Mouse (Mus musculus) T-helper 1 cell (primary cell): ENCODE results near the gene Ecm2.

Source experiments
- in situ Hi-C: fragments of 300-600 bp; cut with MboI, MseI; formaldehyde crosslinking; loops from one replicate; pipeline ENCODE4 v1.15.1; 2025; ENCODE audit warnings: high pct_unique_total_duplicates

The Ecm2 gene

DNA sequence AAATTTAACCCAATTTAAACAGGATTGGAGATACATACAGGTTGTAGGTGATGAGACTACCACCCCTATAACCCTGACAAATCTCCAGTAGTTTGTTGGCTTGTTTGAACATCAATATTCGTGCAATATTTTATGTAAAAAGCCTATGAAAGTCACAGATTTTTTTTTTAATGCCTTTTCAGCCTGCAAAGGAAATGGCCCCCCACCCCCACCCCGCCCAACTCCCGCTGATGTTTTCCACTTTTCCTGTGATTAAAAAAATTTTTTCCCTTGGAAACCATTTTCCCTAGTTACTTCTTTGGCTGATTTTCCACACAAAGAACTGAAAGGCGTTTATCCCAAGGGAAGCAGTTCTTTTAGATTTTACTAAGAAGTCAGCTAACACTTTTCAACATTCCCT, at the start of gene Ecm2:
Gene Ecm2, plus strand, starts transcription at position 301 of the 400 bp plus-strand sequence.
- in situ Hi-C loops = no loop called here

- in situ Hi-C loops = loop anchor here (10.0 kb wide), 1 partner anchor 185 kb away; no protein-coding TSS in a partner anchor
Measured at GRCm38 (mm10) chr13:49460276-49460675, 44.3 kb upstream of the Ecm2 start.

DNA sequence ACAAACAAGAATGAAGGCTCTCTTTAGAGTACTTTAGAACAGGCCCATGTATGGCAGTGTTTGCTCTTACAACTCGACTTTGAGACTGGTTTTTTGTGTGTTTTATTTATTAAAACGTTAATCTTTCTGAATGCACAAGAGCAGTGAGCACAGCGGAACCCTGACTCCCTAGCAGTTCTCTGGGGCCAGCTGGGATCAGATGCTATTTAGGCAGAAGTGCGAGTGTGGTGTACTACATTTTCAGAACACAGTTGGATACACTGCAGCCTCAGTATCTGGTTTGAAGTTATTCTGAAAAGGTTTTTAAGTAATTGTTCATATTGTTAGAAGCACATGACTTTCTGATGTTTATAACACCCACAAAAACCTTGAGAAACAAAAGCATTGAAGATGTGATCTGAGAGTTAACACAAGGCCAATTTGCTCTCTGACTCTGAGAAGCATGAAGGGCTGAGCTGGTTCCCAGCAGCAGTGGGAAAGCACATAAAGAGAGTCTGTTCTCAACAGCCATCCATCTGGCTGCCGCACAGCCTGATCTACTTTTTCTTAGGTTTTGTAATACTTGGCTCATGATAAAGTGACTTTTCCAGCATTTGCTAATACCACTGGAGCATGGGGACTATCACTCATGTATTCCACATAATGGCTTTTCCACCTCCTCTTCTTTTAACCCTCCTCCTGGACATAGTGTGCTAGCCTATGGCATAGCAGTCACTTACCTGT, 43.8 kb upstream of the Ecm2 start:
- in situ Hi-C loops = loop anchor here (10.0 kb wide), 1 partner anchor 184 kb away; no protein-coding TSS in a partner anchor

- in situ Hi-C loops = loop anchor here (10.0 kb wide), 1 partner anchor 183 kb away; no protein-coding TSS in a partner anchor
Measured at GRCm38 (mm10) chr13:49461458-49462132, 43.0 kb upstream of the Ecm2 start.

GRCm38 (mm10) chr13:49462921-49463320, 41.7 kb upstream of the Ecm2 start:
- in situ Hi-C loops = loop anchor here (10.0 kb wide), 1 partner anchor 182 kb away; no protein-coding TSS in a partner anchor

DNA sequence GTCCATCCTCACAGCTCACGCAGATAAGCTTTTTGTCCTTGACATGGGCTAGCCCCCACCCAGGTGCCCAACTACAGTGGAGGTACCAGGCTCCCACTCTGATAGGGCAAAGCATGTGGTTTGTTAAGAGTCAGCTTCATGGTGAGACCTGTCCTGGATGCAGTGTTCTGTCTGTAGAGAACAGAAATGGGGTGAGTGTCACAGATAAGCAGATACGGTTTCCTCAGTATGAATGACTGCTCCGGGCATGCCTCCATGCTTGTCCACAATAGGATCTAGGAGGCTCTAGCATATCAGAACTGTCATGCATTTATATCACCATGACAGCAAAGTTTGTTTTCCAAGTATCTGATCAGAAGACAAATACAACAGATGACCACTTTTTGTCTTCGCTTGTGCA, 38.7 kb upstream of the Ecm2 start:
- in situ Hi-C loops = loop anchor here (10.0 kb wide), 1 partner anchor 179 kb away; no protein-coding TSS in a partner anchor

GRCm38 (mm10) chr13:49466393-49467075, 38.1 kb upstream of the Ecm2 start:
- in situ Hi-C loops = loop anchor here (10.0 kb wide), 1 partner anchor 178 kb away; no protein-coding TSS in a partner anchor

DNA sequence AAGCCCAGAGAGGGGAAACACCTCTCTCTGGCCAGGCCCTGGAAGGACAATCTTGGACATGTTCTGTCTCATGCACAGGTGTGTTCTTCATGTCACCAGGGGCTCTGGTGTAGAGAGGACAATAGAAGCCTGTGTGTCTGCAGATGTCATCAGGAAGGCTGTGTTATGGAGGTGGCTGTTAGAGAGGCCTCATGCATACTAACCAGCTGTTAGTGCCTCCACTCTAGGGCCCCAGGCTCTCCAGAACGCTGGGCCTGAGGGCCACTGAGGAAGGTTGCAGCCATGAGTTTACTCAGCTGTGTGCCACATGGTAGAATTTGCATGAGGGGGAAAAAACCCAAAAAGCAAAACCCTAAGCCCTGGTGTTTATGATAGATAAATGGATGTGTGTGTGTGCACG, 37.0 kb upstream of the Ecm2 start:
- in situ Hi-C loops = loop anchor here (10.0 kb wide), 1 partner anchor 177 kb away; no protein-coding TSS in a partner anchor

DNA sequence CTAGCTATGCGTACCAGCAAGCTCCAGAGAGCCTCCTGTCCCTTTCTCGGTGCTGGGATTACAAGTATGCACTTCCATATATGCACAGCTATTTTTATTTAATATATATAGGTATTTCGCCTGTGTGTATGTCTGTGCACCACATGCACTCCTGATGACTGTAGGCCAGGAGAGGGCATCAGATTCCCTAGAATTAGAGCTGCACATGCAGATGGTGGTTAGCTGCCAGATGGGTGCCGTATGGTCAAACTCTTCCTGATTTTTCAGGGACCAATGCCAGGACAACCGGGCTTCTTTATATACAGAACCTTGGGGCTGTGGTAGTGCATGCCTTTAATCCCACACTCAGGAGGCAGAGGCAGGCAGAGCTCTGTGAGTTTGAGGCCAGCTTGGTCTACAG, 35.6 kb upstream of the Ecm2 start:
- in situ Hi-C loops = loop anchor here (10.0 kb wide), 1 partner anchor 176 kb away; no protein-coding TSS in a partner anchor

GRCm38 (mm10) chr13:49470319-49470718, 34.3 kb upstream of the Ecm2 start:
- in situ Hi-C loops = no loop called here

DNA sequence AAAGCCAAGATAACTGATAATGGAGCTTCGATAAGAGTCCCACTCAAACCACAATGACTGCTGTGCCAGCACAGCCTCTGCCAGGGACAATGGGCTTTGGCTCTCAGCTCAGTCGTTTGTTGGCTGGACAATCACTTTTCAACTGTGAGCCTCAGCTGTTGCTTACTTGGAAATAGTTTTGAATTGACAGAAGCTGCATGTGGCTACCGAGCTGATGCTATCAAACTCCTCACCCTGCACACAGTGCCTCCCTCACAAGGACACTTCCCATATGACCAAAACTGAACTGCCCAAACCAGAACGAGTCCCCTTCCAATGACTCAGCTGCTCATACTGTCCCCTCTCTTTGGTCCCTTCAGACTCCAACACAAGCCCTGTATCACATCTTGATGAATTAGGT, 33.8 kb upstream of the Ecm2 start:
- in situ Hi-C loops = no loop called here

- in situ Hi-C loops = no loop called here
Measured at GRCm38 (mm10) chr13:49471981-49472675, 32.5 kb upstream of the Ecm2 start.

- in situ Hi-C loops = no loop called here
Measured at GRCm38 (mm10) chr13:49472676-49473005, 32.0 kb upstream of the Ecm2 start.

GRCm38 (mm10) chr13:49477887-49478286, 26.7 kb upstream of the Ecm2 start:
- in situ Hi-C loops = no loop called here

DNA sequence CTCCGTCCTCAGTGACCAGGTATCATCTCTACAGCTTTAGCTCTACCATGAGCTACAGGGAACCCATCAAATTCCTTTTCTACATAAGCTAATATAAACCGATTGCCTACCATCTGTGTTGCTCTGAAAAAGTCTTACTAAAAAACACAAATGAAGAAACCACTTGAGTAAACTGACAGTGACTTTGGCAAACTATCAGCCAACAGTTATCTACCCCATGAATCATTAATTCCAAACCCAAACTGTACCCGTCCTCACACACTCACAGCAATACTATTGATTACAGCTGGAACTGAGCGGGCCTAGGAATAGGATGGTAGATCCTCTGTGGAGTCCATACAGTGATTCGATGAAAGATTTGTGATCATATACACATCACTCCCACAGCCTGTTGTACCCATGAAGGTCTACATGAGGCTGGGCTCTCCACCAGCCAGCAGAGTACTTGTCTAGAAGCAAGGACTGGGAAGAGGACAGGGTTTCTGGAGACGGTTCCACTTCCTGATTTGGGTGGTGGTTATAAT, 25.7 kb upstream of the Ecm2 start:
- in situ Hi-C loops = no loop called here

DNA sequence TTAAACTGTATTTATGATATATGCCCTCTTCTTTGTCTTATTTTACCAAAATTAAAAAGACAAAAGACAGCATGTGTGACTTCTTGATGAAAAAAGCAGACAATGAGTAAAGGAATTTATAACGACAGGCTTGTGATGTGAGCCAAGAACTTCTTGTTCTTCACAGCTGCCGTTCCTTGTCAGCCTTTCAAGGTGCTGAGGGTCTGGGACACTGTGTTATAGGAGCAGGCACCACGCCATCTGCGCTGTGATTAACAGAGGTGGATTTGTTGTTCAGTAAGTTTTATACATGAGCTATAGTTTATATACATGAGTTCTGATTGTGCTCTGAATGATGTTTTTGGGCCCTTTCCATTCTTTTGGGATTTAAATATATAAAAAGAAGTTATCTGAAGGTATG, 25.2 kb upstream of the Ecm2 start:
- in situ Hi-C loops = no loop called here

- in situ Hi-C loops = no loop called here
Measured at GRCm38 (mm10) chr13:49480057-49480456, 24.6 kb upstream of the Ecm2 start.

- in situ Hi-C loops = no loop called here
Measured at GRCm38 (mm10) chr13:49480551-49480950, 24.1 kb upstream of the Ecm2 start.

DNA sequence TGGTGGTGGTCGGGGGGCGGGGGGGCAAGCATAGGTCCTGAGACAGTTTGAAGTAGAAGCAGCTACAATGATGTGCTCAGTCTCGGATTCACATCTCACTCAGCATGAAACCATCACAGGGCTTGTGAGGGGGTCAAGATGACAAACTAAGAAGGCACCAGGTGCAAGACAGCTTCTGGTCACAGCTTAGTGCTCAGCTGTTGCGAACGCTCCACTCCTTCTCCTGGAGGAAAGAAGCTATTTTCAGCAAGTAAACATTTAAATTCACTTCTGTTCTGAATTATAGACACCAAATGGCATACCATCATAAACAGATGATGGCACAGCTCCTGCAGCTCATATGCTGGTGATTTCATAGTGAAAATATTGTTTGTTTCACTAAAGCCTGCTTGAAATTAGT, 19.2 kb upstream of the Ecm2 start:
- in situ Hi-C loops = no loop called here

DNA sequence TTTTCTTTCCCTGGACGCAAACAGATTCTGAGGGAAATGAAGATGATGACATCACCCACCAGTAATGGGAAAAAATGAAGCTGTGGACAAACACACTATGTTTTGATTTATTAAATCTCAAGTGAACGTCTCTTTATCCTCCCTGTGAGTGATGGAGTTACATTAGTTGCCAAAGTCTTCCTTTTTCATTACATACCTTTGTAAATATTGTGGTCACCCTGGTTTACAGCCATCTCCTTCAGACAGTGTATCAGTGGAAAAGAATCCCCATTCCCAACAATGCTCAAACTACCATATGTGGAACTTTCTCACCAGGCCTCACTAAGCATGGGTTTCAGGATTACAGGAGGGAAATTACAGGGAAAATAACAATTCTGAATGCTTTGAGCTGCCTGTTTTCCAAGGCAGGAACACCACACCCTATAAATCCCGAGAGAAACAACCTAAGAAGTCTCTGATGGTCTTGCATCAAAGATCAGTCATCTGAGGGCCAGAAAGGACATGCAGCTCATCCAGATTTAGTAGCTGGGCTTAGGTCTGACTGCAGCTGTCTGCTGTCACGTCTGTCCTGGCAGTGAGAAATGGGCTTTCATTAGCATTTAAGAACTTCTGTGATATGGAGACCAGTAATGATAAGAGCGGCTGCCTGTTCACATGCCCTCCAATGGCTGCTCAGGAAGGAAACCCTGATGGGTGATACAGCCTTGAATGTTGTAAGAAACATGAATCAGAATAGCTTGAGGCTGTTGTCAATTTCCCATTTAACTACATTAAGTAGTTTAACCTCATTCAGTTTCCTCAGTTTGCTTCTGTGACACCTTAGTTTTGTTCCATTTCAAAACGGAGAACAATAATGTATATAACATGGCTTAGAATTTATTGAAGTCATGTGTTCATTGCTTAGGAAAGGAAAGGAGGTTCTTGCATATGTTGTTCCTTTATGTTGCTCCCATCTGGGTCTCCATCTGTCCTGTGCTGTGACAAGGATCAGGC, 11.9 kb upstream of the Ecm2 start, which contains the start of gene Tes3-ps:
Gene Tes3-ps, plus strand, starts transcription at position 943 of the 993 bp plus-strand sequence.
- in situ Hi-C loops = no loop called here
